Mouse (Mus musculus): Measurements from ENCODE around the gene Avil.
"Not testable (repeated sequence)": the region's sequence is repeated elsewhere in the genome, so short reads cannot be mapped to it uniquely, and the experiment has no call there.

Avil gene

GRCm38 (mm10) chr10:127059968-127060916, 59.7 kb downstream of the Avil start, which contains the start of gene March9:
Gene March9, minus strand, starts transcription at chr10:127060184.
- DNase-seq: peak; percentile 89

GRCm38 (mm10) chr10:127061085-127061484, 60.6 kb downstream of the Avil start:
- no peak for DNase-seq

- DNase-seq: no peak
Observed at GRCm38 (mm10) chr10:127061513-127061912, 61.0 kb downstream of the Avil start.

GRCm38 (mm10) chr10:127062101-127062500, 61.6 kb downstream of the Avil start:
- not testable (repeated sequence) for DNase-seq

GRCm38 (mm10) chr10:127062503-127062902, 62.0 kb downstream of the Avil start:
- DNase-seq: no peak

- DNase-seq: peak; percentile 99
Observed at GRCm38 (mm10) chr10:127063239-127063872, 62.8 kb downstream of the Avil start, which contains the start of gene Cdk4. Gene Cdk4, plus strand, starts transcription at chr10:127063534.

GRCm38 (mm10) chr10:127063913-127064870, 63.7 kb downstream of the Avil start:
- peak; percentile 33 for DNase-seq

GRCm38 (mm10) chr10:127065981-127066380, 65.5 kb downstream of the Avil start:
- no peak for DNase-seq

GRCm38 (mm10) chr10:127066519-127067018, 66.1 kb downstream of the Avil start:
- no peak for DNase-seq

GRCm38 (mm10) chr10:127068360-127069038, 68.0 kb downstream of the Avil start:
- no peak for DNase-seq

- DNase-seq: no peak
Observed at GRCm38 (mm10) chr10:127069281-127070189, 69.0 kb downstream of the Avil start.
